Mouse (Mus musculus): ENCODE data around the gene Gng8. TPM values are rescaled to one million over a fixed set of nuclear protein-coding genes. Genes with fewer than 3 reads are reported as not detected.

The Gng8 gene
- polyA plus RNA-seq, 1 experiment from 2014 or later: 15.9 TPM

GRCm38 (mm10) chr7:16872478-16872877, 19.1 kb upstream of the Gng8 start:
- no peaks in the 10 kb centered on the region for H3K9me3 ChIP-seq (ENCODE audit: control insufficient read depth, low read length)
- no peak overlapping the region for H3K4me2 ChIP-seq (ENCODE audit: low read depth, severe bottlenecking)
- H3K9ac ChIP-seq (ENCODE audit: low read length): no peak overlapping the region
- H3K4me3 ChIP-seq (ENCODE audit: low read depth, low read length): no peak overlapping the region
- H3K27ac ChIP-seq (replicated peaks; ENCODE audit: low read depth, low read length): no peak overlapping the region
- WGBS: 95% methylated on average over 9 of the region's 9 CpGs
- no peak for DNase-seq (ENCODE audit: low spot score)
- H3K27me3 ChIP-seq (ENCODE audit: control insufficient read depth, insufficient read depth, low read length): no peaks in the 10 kb centered on the region
- no peak for ATAC-seq (ENCODE audit: insufficient number of reproducible peaks, low FRiP score, low TSS enrichment, low read depth)
- peaks cover 5% of the 10 kb centered on the region for H3K4me1 ChIP-seq (ENCODE audit: control insufficient read depth, insufficient read depth, low read length)
- H3K36me3 ChIP-seq (ENCODE audit: control insufficient read depth, insufficient read depth, low read length): peaks cover 4% of the 10 kb centered on the region; the same call in 1 of the 2 replicates

DNA sequence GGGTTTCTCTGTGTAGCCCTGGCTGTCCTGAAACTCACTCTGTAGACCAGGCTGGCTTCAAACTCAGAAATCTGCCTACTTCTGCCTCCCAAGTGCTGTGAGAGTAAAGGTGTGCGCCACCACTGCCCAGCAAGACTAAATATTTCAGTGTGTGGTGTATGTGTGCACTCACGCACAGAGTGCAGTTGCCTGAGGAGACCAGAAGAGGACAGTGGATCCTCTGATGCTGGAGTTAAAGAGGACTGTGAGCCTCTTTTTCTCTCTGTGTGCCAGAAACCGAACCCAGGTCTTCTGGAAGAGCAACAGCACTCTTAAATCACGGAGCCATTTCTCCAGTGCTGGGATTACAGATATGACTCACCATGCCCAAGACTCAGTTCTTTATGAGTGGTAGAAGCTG, 18.2 kb upstream of the Gng8 start:
- Histone ChIP-seq H3K36me3 (ENCODE audit: control insufficient read depth, insufficient read depth, low read length) (peaks cover 4% of the 10 kb centered on the region; the same call in 1 of the 2 replicates), H3K27me3 (ENCODE audit: control insufficient read depth, insufficient read depth, low read length) (no peaks in the 10 kb centered on the region)
- ATAC-seq (ENCODE audit: insufficient number of reproducible peaks, low FRiP score, low TSS enrichment, low read depth): no peak

DNA sequence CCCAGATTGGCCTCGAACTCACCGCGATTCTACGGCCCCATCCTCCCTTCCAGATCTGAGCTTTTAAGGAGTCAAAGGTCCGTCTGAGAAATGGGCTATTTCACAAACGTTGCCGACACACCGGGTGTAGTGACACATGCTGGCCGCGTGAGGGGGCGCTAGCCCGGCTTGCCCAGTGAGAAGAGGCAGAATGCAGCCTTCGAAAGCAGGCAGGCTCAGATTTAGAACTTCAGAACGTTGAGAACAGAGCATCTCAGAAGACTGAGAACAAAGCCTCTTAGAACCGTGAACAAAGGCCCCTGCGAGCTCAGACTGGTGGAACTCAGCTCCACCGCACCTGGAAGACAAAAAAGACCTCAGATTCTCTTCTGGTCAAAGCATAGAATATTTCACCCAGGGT, 17.4 kb upstream of the Gng8 start:
- Histone ChIP-seq H3K36me3 (ENCODE audit: control insufficient read depth, insufficient read depth, low read length) (peaks cover 4% of the 10 kb centered on the region; the same call in 1 of the 2 replicates), H3K27ac (replicated peaks; ENCODE audit: low read depth, low read length) (peak overlapping the region; percentile 85), H3K4me1 (ENCODE audit: control insufficient read depth, insufficient read depth, low read length) (peaks cover 5% of the 10 kb centered on the region), H3K9ac (ENCODE audit: low read length) (peak overlapping the region; percentile 44; the same call in 1 of the 2 replicates), H3K27me3 (ENCODE audit: control insufficient read depth, insufficient read depth, low read length) (no peaks in the 10 kb centered on the region), H3K9me3 (ENCODE audit: control insufficient read depth, low read length) (no peaks in the 10 kb centered on the region), H3K4me2 (ENCODE audit: low read depth, severe bottlenecking) (peak overlapping the region; percentile 26), H3K4me3 (ENCODE audit: low read depth, low read length) (peak overlapping the region; percentile 95)
- WGBS: 3% methylated on average over 17 of the region's 17 CpGs
- ATAC-seq (ENCODE audit: insufficient number of reproducible peaks, low FRiP score, low TSS enrichment, low read depth) (no peak), DNase-seq (ENCODE audit: low spot score) (peak; percentile 86)

More for the DNA sequence above, 18.2 kb upstream of the Gng8 start:
- H3K9ac ChIP-seq (ENCODE audit: low read length): no peak overlapping the region
- H3K4me1 ChIP-seq (ENCODE audit: control insufficient read depth, insufficient read depth, low read length): peaks cover 5% of the 10 kb centered on the region
- H3K4me3 ChIP-seq (ENCODE audit: low read depth, low read length): no peak overlapping the region
- H3K9me3 ChIP-seq (ENCODE audit: control insufficient read depth, low read length): no peaks in the 10 kb centered on the region
- H3K4me2 ChIP-seq (ENCODE audit: low read depth, severe bottlenecking): no peak overlapping the region
- H3K27ac ChIP-seq (replicated peaks; ENCODE audit: low read depth, low read length): no peak overlapping the region
- 86% methylated on average over 4 of the region's 4 CpGs for WGBS
- no peak for DNase-seq (ENCODE audit: low spot score)

- Histone ChIP-seq H3K4me3 (ENCODE audit: low read depth, low read length) (peak overlapping the region; percentile 95), H3K27me3 (ENCODE audit: control insufficient read depth, insufficient read depth, low read length) (no peaks in the 10 kb centered on the region), H3K36me3 (ENCODE audit: control insufficient read depth, insufficient read depth, low read length) (peaks cover 4% of the 10 kb centered on the region; the same call in 1 of the 2 replicates), H3K27ac (replicated peaks; ENCODE audit: low read depth, low read length) (peak overlapping the region; percentile 85), H3K9ac (ENCODE audit: low read length) (peak overlapping the region; percentile 44; the same call in 1 of the 2 replicates), H3K4me1 (ENCODE audit: control insufficient read depth, insufficient read depth, low read length) (peaks cover 10% of the 10 kb centered on the region), H3K4me2 (ENCODE audit: low read depth, severe bottlenecking) (peak overlapping the region; percentile 71), H3K9me3 (ENCODE audit: control insufficient read depth, low read length) (no peaks in the 10 kb centered on the region)
- DNase-seq (ENCODE audit: low spot score) (peak; percentile 100), ATAC-seq (ENCODE audit: insufficient number of reproducible peaks, low FRiP score, low TSS enrichment, low read depth) (peak; percentile 93)
- WGBS: under 1% methylated on average over 33 of the region's 33 CpGs
Observed at GRCm38 (mm10) chr7:16874756-16875309, 16.8 kb upstream of the Gng8 start.

GRCm38 (mm10) chr7:16875310-16875325, 16.5 kb upstream of the Gng8 start, which contains the start of gene Dact3:
Gene Dact3, plus strand, starts transcription at chr7:16875317.
- Histone ChIP-seq H3K9ac (ENCODE audit: low read length) (peak within 1 kb of the TSS; percentile 70), H3K27me3 (ENCODE audit: control insufficient read depth, insufficient read depth, low read length) (no peaks in the 10 kb centered on the region), H3K4me3 (ENCODE audit: low read depth, low read length) (peak within 1 kb of the TSS; percentile 95), H3K36me3 (ENCODE audit: control insufficient read depth, insufficient read depth, low read length) (peaks cover 4% of the 10 kb centered on the region; the same call in 1 of the 2 replicates), H3K4me1 (ENCODE audit: control insufficient read depth, insufficient read depth, low read length) (peaks cover 13% of the 10 kb centered on the region), H3K9me3 (ENCODE audit: control insufficient read depth, low read length) (no peaks in the 10 kb centered on the region), H3K4me2 (ENCODE audit: low read depth, severe bottlenecking) (peak within 1 kb of the TSS; percentile 71), H3K27ac (replicated peaks; ENCODE audit: low read depth, low read length) (peak within 1 kb of the TSS; percentile 89)
- 8% methylated on average over 1 of the region's 1 CpGs for WGBS
- DNase-seq (ENCODE audit: low spot score) (no peak), ATAC-seq (ENCODE audit: insufficient number of reproducible peaks, low FRiP score, low TSS enrichment, low read depth) (no peak)

- H3K4me1 ChIP-seq (ENCODE audit: control insufficient read depth, insufficient read depth, low read length): peaks cover 15% of the 10 kb centered on the region
- peak overlapping the region; percentile 95 for H3K4me3 ChIP-seq (ENCODE audit: low read depth, low read length)
- H3K9ac ChIP-seq (ENCODE audit: low read length): peak overlapping the region; percentile 70
- under 1% methylated on average over 42 of the region's 42 CpGs for WGBS
- peak overlapping the region; percentile 89 for H3K27ac ChIP-seq (replicated peaks; ENCODE audit: low read depth, low read length)
- DNase-seq (ENCODE audit: low spot score) (no peak), ATAC-seq (ENCODE audit: insufficient number of reproducible peaks, low FRiP score, low TSS enrichment, low read depth) (no peak)
- peaks cover 4% of the 10 kb centered on the region; the same call in 1 of the 2 replicates for H3K36me3 ChIP-seq (ENCODE audit: control insufficient read depth, insufficient read depth, low read length)
- H3K9me3 ChIP-seq (ENCODE audit: control insufficient read depth, low read length): no peaks in the 10 kb centered on the region
- H3K4me2 ChIP-seq (ENCODE audit: low read depth, severe bottlenecking): peak overlapping the region; percentile 71
- H3K27me3 ChIP-seq (ENCODE audit: control insufficient read depth, insufficient read depth, low read length): no peaks in the 10 kb centered on the region
Observed at GRCm38 (mm10) chr7:16875326-16875725, 16.3 kb upstream of the Gng8 start.

- 2% methylated on average over 11 of the region's 11 CpGs for WGBS
- H3K4me1 ChIP-seq (ENCODE audit: control insufficient read depth, insufficient read depth, low read length): peaks cover 22% of the 10 kb centered on the region
Observed at GRCm38 (mm10) chr7:16876006-16876405, 15.6 kb upstream of the Gng8 start.

DNA sequence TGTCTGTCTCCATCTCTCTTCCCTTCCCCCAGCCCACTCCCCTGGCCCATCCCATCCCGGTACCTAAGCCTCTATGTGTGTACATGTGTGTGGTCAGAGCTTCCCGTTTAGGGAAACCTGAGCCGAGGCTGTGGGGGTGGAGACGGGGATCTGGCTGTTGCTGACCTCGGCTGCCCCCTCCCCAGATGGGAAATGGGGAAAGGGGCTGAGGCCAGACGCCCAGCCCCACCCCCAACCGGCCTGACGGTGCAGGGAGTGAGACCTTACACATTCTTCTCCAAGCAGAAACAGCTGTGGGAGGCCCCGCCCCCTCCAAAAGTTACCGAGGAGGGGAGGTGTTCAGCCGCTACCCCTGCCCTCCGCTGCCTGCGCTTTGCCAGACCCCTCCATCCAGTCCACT, 15.0 kb upstream of the Gng8 start:
- Histone ChIP-seq H3K4me3 (ENCODE audit: low read depth, low read length) (peak overlapping the region; percentile 95), H3K27ac (replicated peaks; ENCODE audit: low read depth, low read length) (peak overlapping the region; percentile 89), H3K9ac (ENCODE audit: low read length) (peak overlapping the region; percentile 70), H3K36me3 (ENCODE audit: control insufficient read depth, insufficient read depth, low read length) (peaks cover 10% of the 10 kb centered on the region; the same call in 1 of the 2 replicates), H3K4me1 (ENCODE audit: control insufficient read depth, insufficient read depth, low read length) (peaks cover 23% of the 10 kb centered on the region), H3K4me2 (ENCODE audit: low read depth, severe bottlenecking) (peak overlapping the region; percentile 71), H3K27me3 (ENCODE audit: control insufficient read depth, insufficient read depth, low read length) (no peaks in the 10 kb centered on the region), H3K9me3 (ENCODE audit: control insufficient read depth, low read length) (no peaks in the 10 kb centered on the region)
- ATAC-seq (ENCODE audit: insufficient number of reproducible peaks, low FRiP score, low TSS enrichment, low read depth) (peak; percentile 77), DNase-seq (ENCODE audit: low spot score) (peak; percentile 98)
- 1% methylated on average over 13 of the region's 13 CpGs for WGBS

More at GRCm38 (mm10) chr7:16876006-16876405, 15.6 kb upstream of the Gng8 start:
- peak; percentile 49 for DNase-seq (ENCODE audit: low spot score)
- Histone ChIP-seq H3K36me3 (ENCODE audit: control insufficient read depth, insufficient read depth, low read length) (peaks cover 4% of the 10 kb centered on the region; the same call in 1 of the 2 replicates), H3K9me3 (ENCODE audit: control insufficient read depth, low read length) (no peaks in the 10 kb centered on the region), H3K27me3 (ENCODE audit: control insufficient read depth, insufficient read depth, low read length) (no peaks in the 10 kb centered on the region), H3K4me2 (ENCODE audit: low read depth, severe bottlenecking) (peak overlapping the region; percentile 71), H3K4me3 (ENCODE audit: low read depth, low read length) (peak overlapping the region; percentile 95), H3K9ac (ENCODE audit: low read length) (peak overlapping the region; percentile 70), H3K27ac (replicated peaks; ENCODE audit: low read depth, low read length) (peak overlapping the region; percentile 89)
- no peak for ATAC-seq (ENCODE audit: insufficient number of reproducible peaks, low FRiP score, low TSS enrichment, low read depth)

DNA sequence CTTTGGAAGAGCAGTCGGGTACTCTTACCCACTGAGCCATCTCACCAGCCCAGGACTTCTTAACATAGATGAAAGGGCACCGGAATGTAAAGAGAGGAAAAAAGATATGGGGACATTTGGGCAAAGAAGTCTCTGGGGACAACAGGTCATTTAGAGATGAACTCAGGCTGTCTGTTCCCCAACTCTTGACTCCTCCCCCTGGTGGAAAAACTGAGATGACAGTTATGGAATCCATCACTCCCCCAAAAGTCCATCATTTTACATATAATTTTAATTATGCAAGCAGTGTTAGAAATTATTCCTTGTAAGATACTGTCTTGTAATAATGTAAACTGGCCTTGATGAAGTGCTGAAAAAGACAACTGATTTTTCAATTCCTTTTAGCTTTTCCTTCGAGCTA, 13.9 kb upstream of the Gng8 start:
- Histone ChIP-seq H3K9me3 (ENCODE audit: control insufficient read depth, low read length) (no peaks in the 10 kb centered on the region; the same call in 1 of the 2 replicates), H3K27ac (replicated peaks; ENCODE audit: low read depth, low read length) (no peak overlapping the region; the same call in 1 of the 2 replicates), H3K27me3 (ENCODE audit: control insufficient read depth, insufficient read depth, low read length) (no peaks in the 10 kb centered on the region), H3K9ac (ENCODE audit: low read length) (no peak overlapping the region), H3K4me3 (ENCODE audit: low read depth, low read length) (no peak overlapping the region), H3K36me3 (ENCODE audit: control insufficient read depth, insufficient read depth, low read length) (peaks cover 11% of the 10 kb centered on the region; the same call in 1 of the 2 replicates), H3K4me1 (ENCODE audit: control insufficient read depth, insufficient read depth, low read length) (peaks cover 23% of the 10 kb centered on the region), H3K4me2 (ENCODE audit: low read depth, severe bottlenecking) (no peak overlapping the region)
- 84% methylated on average over 3 of the region's 3 CpGs for WGBS
- ATAC-seq (ENCODE audit: insufficient number of reproducible peaks, low FRiP score, low TSS enrichment, low read depth) (no peak), DNase-seq (ENCODE audit: low spot score) (no peak)
